Mouse (Mus musculus) C2C12 (cell line): ENCODE results near the gene Hmces.
A peak's percentile ranks its signal among the peaks of the same experiment; 100 is the strongest.

Experiments used
- CEBPB ChIP-seq: IDR thresholded peaks from one replicate; pipeline ENCODE4 v1.6.1; 2011; ENCODE audit warnings: low read depth, mild to moderate bottlenecking, control low read depth, moderate library complexity
- CTCF ChIP-seq: IDR thresholded peaks from one replicate; pipeline ENCODE4 v1.5.1; 2011; ENCODE audit not compliant: control insufficient read depth, insufficient read depth, insufficient read length
- MAX ChIP-seq: IDR thresholded peaks from one replicate; pipeline ENCODE4 v1.6.1; 2011; ENCODE audit warnings: mild to moderate bottlenecking, control low read depth
- MYOD1 ChIP-seq: IDR thresholded peaks from one replicate; pipeline ENCODE4 v1.6.1; 2011; ENCODE audit warnings: low read depth; ENCODE audit not compliant: control insufficient read depth, insufficient read length
- MYOG ChIP-seq: IDR thresholded peaks from one replicate; pipeline ENCODE4 v1.6.1; 2011; ENCODE audit not compliant: control insufficient read depth, insufficient read length; ENCODE audit errors: extremely low read depth
- USF1 ChIP-seq: IDR thresholded peaks from one replicate; pipeline ENCODE4 v1.6.1; 2011; ENCODE audit warnings: low read depth, mild to moderate bottlenecking, control low read depth, moderate library complexity

GRCm38 (mm10) chr6:87868871-87869506, 44.7 kb upstream of the Hmces start:
- TF ChIP-seq MAX (peak; percentile 61), CTCF (no peak), USF1 (no peak), MYOD1 (peak; percentile 65), CEBPB (no peak), MYOG (no peak)
